Mouse (Mus musculus) hindbrain, embryonic 16.5 days (tissue): ENCODE measurements around the gene Apod. TPM values are rescaled to one million over a fixed set of nuclear protein-coding genes. Genes with fewer than 3 reads are reported as not detected.
"Not testable (repeated sequence)": the region's sequence is repeated elsewhere in the genome, so short reads cannot be mapped to it uniquely, and the experiment has no call there.

Source experiments
- ATAC-seq: fragments of 200-750 bp; cut with Nextera tagmentation; 2 replicates; pipeline ENCODE4 v1.8.0; 2017; ENCODE audit warnings: moderate TSS enrichment, moderate library complexity
- H3K27ac ChIP-seq: fragments of 300-500 bp; sonication (generic); 2 replicates; pipeline ENCODE4 v1.5.1; 2014; ENCODE audit warnings: low read depth, mild to moderate bottlenecking, control low read depth, low read length, moderate library complexity
- H3K27me3 ChIP-seq: fragments of 300-500 bp; sonication (generic); replicated peaks from 2 replicates; pipeline ENCODE4 v1.6.1; 2014; ENCODE audit warnings: low read length; ENCODE audit not compliant: control insufficient read depth, insufficient read depth
- H3K36me3 ChIP-seq: fragments of 300-500 bp; sonication (generic); 2 replicates; pipeline ENCODE4 v1.6.1; 2014; ENCODE audit warnings: mild to moderate bottlenecking, low read length, moderate library complexity, mixed read lengths; ENCODE audit not compliant: control insufficient read depth, insufficient read depth
- H3K4me1 ChIP-seq: fragments of 300-500 bp; sonication (generic); 2 replicates; pipeline ENCODE4 v1.6.1; 2014; ENCODE audit warnings: low read depth, low read length; ENCODE audit not compliant: control insufficient read depth, insufficient read depth
- H3K4me2 ChIP-seq: fragments of 300-500 bp; sonication (generic); 2 replicates; pipeline ENCODE4 v1.6.1; 2014; ENCODE audit warnings: mild to moderate bottlenecking, low read length, control low read depth, moderate library complexity
- H3K4me3 ChIP-seq: fragments of 300-500 bp; sonication (generic); 2 replicates; pipeline ENCODE4 v1.5.1; 2014; ENCODE audit warnings: mild to moderate bottlenecking, low read length, control low read depth, moderate library complexity
- H3K9ac ChIP-seq: fragments of 300-500 bp; sonication (generic); 2 replicates; pipeline ENCODE4 v1.6.1; 2014; ENCODE audit warnings: low read depth, mild to moderate bottlenecking, control low read depth, low read length, moderate library complexity
- H3K9me3 ChIP-seq: fragments of 300-500 bp; sonication (generic); 2 replicates; pipeline ENCODE4 v1.6.1; 2014; ENCODE audit warnings: mild to moderate bottlenecking, low read length, moderate library complexity; ENCODE audit not compliant: control insufficient read depth
- WGBS: fragments of 180-500 bp; shearing (Covaris S2); extraction: QIAGEN DNeasy Blood & Tissue Kit; methylation state at CpG from one replicate; pipeline ENCODE4 v1.1.7; 2014; 5-methylcytosine and 5-hydroxymethylcytosine counted together
- polyA plus RNA-seq: library from polyadenylated mRNA; unstranded; fragments of >200 nt; fragmentation: Nextera tagmentation; extraction: Ambion mirVana; gene quantifications from 2 replicates; pipeline ENCODE4 v1.2.1, GENCODE M21; 2015

Apod gene
- polyA plus RNA-seq, 1 experiment from 2014 or later = 120 TPM

- ATAC-seq = no peak
- WGBS = 88% methylated on average over 8 of the region's 8 CpGs
Measured at GRCm38 (mm10) chr16:31327430-31327829, 12.8 kb upstream of the Apod start.

GRCm38 (mm10) chr16:31326679-31327078 is 12.1 kb upstream of the Apod start:
- H3K4me3 ChIP-seq = no peak overlapping the region
- H3K27me3 ChIP-seq = no peaks in the 10 kb centered on the region
- H3K9me3 ChIP-seq = no peaks in the 10 kb centered on the region
- WGBS = 71% methylated on average over 8 of the region's 8 CpGs
- H3K4me2 ChIP-seq = no peak overlapping the region
- no peak overlapping the region for H3K9ac ChIP-seq
- H3K27ac ChIP-seq = no peak overlapping the region
- H3K4me1 ChIP-seq = no peaks in the 10 kb centered on the region
- ATAC-seq = no peak
- H3K36me3 ChIP-seq = no peaks in the 10 kb centered on the region

More at GRCm38 (mm10) chr16:31327430-31327829, 12.8 kb upstream of the Apod start:
- H3K27me3 ChIP-seq = no peaks in the 10 kb centered on the region
- H3K27ac ChIP-seq = no peak overlapping the region
- no peak overlapping the region for H3K4me2 ChIP-seq
- no peaks in the 10 kb centered on the region for H3K4me1 ChIP-seq
- H3K9me3 ChIP-seq = no peaks in the 10 kb centered on the region
- no peak overlapping the region for H3K4me3 ChIP-seq
- H3K9ac ChIP-seq = no peak overlapping the region
- H3K36me3 ChIP-seq = no peaks in the 10 kb centered on the region

GRCm38 (mm10) chr16:31325966-31326365 is 11.4 kb upstream of the Apod start:
- H3K4me1 ChIP-seq = no peaks in the 10 kb centered on the region
- no peak overlapping the region for H3K4me2 ChIP-seq
- no peak overlapping the region for H3K4me3 ChIP-seq
- H3K9me3 ChIP-seq = no peaks in the 10 kb centered on the region
- ATAC-seq = no peak
- no peaks in the 10 kb centered on the region for H3K36me3 ChIP-seq
- no peak overlapping the region for H3K27ac ChIP-seq
- H3K9ac ChIP-seq = no peak overlapping the region
- 81% methylated on average over 5 of the region's 5 CpGs for WGBS
- H3K27me3 ChIP-seq = no peaks in the 10 kb centered on the region

DNA sequence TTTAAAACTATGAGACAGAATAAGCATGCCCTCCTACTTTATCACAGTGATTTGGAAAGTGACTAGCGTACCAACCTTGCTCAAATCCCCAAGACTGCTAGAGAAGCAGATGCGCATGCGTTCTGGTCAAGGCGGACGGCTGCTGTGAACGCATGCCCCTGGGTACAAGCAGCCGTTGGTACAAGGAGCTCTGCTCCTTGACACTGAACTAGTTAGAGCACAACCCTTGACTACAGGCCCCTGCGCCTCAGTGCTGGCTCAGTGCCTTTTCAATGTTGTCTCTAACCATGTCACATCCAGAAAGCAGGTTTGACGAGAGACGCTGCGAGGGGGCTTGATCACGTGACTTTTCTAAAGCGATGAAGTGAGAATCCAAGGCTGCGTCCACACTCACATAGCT is 10.5 kb upstream of the Apod start:
- H3K9ac ChIP-seq = no peak overlapping the region
- no peak overlapping the region for H3K4me2 ChIP-seq
- no peaks in the 10 kb centered on the region for H3K4me1 ChIP-seq
- H3K36me3 ChIP-seq = no peaks in the 10 kb centered on the region
- H3K4me3 ChIP-seq = no peak overlapping the region
- ATAC-seq = no peak
- H3K27ac ChIP-seq = no peak overlapping the region
- 97% methylated on average over 14 of the region's 14 CpGs for WGBS
- H3K27me3 ChIP-seq = no peaks in the 10 kb centered on the region
- no peaks in the 10 kb centered on the region for H3K9me3 ChIP-seq

- H3K36me3 ChIP-seq = no peaks in the 10 kb centered on the region
- 62% methylated on average over 4 of the region's 4 CpGs for WGBS
- no peak overlapping the region for H3K4me2 ChIP-seq
- H3K9ac ChIP-seq = no peak overlapping the region
- no peaks in the 10 kb centered on the region for H3K27me3 ChIP-seq
- H3K4me3 ChIP-seq = no peak overlapping the region
- H3K27ac ChIP-seq = no peak overlapping the region
- no peaks in the 10 kb centered on the region for H3K4me1 ChIP-seq
- no peak for ATAC-seq
- H3K9me3 ChIP-seq = no peaks in the 10 kb centered on the region
Measured at GRCm38 (mm10) chr16:31321501-31321900, 6.9 kb upstream of the Apod start.

GRCm38 (mm10) chr16:31320954-31321353 is 6.3 kb upstream of the Apod start:
- Histone ChIP-seq H3K27me3 (no peaks in the 10 kb centered on the region), H3K4me3 (no peak overlapping the region), H3K4me1 (no peaks in the 10 kb centered on the region), H3K9ac (no peak overlapping the region), H3K4me2 (no peak overlapping the region), H3K36me3 (no peaks in the 10 kb centered on the region), H3K9me3 (no peaks in the 10 kb centered on the region), H3K27ac (no peak overlapping the region)
- ATAC-seq = no peak
- 82% methylated on average over 7 of the region's 7 CpGs for WGBS

- not testable (repeated sequence) for H3K4me2 ChIP-seq, H3K27me3 ChIP-seq, H3K36me3 ChIP-seq, H3K4me1 ChIP-seq, H3K9ac ChIP-seq, H3K9me3 ChIP-seq, H3K27ac ChIP-seq, H3K4me3 ChIP-seq, ATAC-seq
- WGBS = 81% methylated on average over 3 of the region's 3 CpGs
Measured at GRCm38 (mm10) chr16:31319723-31320122, 5.1 kb upstream of the Apod start.

GRCm38 (mm10) chr16:31319316-31319715 is 4.7 kb upstream of the Apod start:
- Histone ChIP-seq H3K27ac (no peak overlapping the region), H3K4me3 (no peak overlapping the region), H3K36me3 (no peaks in the 10 kb centered on the region), H3K9me3 (no peaks in the 10 kb centered on the region), H3K27me3 (no peaks in the 10 kb centered on the region), H3K9ac (no peak overlapping the region), H3K4me1 (no peaks in the 10 kb centered on the region; the same call in 1 of the 2 replicates), H3K4me2 (no peak overlapping the region)
- WGBS = 74% methylated on average over 4 of the region's 4 CpGs
- ATAC-seq = no peak

DNA sequence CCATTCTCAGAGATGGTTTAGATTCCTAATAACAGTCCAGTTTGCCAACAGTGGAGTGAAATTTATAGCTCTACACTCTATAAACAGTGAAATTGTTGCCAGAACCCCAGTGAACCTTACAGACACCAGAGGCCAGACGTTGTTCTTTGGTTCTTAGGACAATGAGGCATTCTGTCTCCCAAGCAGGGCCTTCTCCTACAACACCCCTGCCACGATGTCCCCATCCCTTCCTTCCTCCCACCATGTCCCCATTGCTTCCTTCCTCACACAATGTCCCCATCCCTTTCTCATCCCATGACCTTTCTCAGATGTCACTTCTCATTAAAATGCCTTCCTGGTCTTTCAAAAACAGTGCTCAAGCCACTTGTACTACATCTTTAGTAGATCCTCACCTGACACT is 3.8 kb upstream of the Apod start:
- Histone ChIP-seq H3K4me1 (no peaks in the 10 kb centered on the region; the same call in 1 of the 2 replicates), H3K4me2 (no peak overlapping the region), H3K4me3 (no peak overlapping the region), H3K9ac (no peak overlapping the region), H3K36me3 (no peaks in the 10 kb centered on the region), H3K27me3 (no peaks in the 10 kb centered on the region), H3K9me3 (no peaks in the 10 kb centered on the region), H3K27ac (no peak overlapping the region)
- 83% methylated on average over 2 of the region's 2 CpGs for WGBS
- no peak for ATAC-seq
